ENCODE assay signal across 7 mouse cellular contexts in the genomic region with DNA sequence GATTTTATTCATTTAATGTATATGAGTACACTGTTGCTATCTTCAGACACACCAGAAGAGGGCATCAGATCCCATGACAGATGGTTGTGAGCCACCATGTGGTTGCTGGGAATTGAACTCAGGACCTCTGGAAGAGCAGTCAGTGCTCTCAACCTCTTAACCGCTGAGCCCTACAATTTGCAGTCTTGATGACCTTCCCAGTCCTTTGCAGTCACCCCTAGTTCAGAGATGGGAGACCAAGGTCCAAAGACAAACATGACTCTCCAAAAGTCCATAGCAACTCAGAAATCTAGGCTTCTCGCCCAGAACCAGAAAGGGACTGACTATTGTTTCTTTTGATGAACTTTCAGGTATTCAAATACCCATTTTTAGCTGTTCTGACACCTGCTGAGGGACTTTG. TPM values are rescaled to one million over a fixed set of nuclear protein-coding genes. Genes with fewer than 3 reads are reported as not detected.
DNase-seq lines count a peak whose midpoint lies in the region; ATAC-seq and TF ChIP-seq lines count a peak whose summit lies in the region.
"Not testable (repeated sequence)": the region's sequence is repeated elsewhere in the genome, so short reads cannot be mapped to it uniquely, and the experiment has no call there.

No protein-coding gene starts in this region.

- not testable (repeated sequence) for H3K9ac ChIP-seq in hindbrain, embryonic 14.5 days; kidney, postnatal 0 days (ENCODE audit: low read depth, low read length); liver, adult 2 months (ENCODE audit: low read depth, low read length); midbrain, embryonic 14.5 days (replicated peaks; ENCODE audit: low read length)

- not testable (repeated sequence) for H3K4me1 ChIP-seq in hindbrain, embryonic 14.5 days (replicated peaks; ENCODE audit: control insufficient read depth, insufficient read depth, low read length); kidney, postnatal 0 days (replicated peaks; ENCODE audit: insufficient read depth, low read length); liver, adult 2 months (ENCODE audit: control insufficient read depth, insufficient read depth, low read length); midbrain, embryonic 14.5 days (ENCODE audit: control insufficient read depth, insufficient read depth, low read length)

- 0 out of 2 replicates have a peak, but pooled peaks have one; percentile 16 for TF ChIP-seq CTCF in kidney, postnatal 0 days (IDR thresholded peaks at IDR 0.05; ENCODE audit: low read depth)
- TF ChIP-seq CTCF in liver, adult 2 months (IDR thresholded peaks at IDR 0.05; ENCODE audit: low read depth, low read length) = not testable (repeated sequence)

- H3K9me3 ChIP-seq in hindbrain, embryonic 14.5 days (ENCODE audit: control insufficient read depth, low read length); kidney, postnatal 0 days (replicated peaks; ENCODE audit: low read length); midbrain, embryonic 14.5 days (ENCODE audit: control insufficient read depth, low read length): not testable (repeated sequence)

- not testable (repeated sequence) for H3K4me3 ChIP-seq in hindbrain, embryonic 14.5 days (replicated peaks; ENCODE audit: low read length); kidney, postnatal 0 days (replicated peaks; ENCODE audit: low read depth, low read length); liver, adult 2 months (ENCODE audit: insufficient read depth, low read depth, low read length); midbrain, embryonic 14.5 days (replicated peaks; ENCODE audit: low read depth, low read length)

- DNase-seq in 416B (ENCODE audit: low read depth) = peak; percentile 24
- DNase-seq in cerebellum, adult 9-10 months = peak; percentile 52
- peak; percentile 82 for DNase-seq in heart, adult 11 months
- not testable (repeated sequence) for DNase-seq in hindbrain, embryonic 14.5 days (ENCODE audit: low spot score); kidney, postnatal 0 days (ENCODE audit: low spot score); midbrain, embryonic 14.5 days
- DNase-seq in liver, adult 2 months (ENCODE audit: extremely low read depth, low read depth, low spot score) = peak; percentile 88

- not testable (repeated sequence) for H3K27ac ChIP-seq in hindbrain, embryonic 14.5 days; kidney, postnatal 0 days; liver, adult 2 months (replicated peaks; ENCODE audit: insufficient read depth, low read depth, low read length); midbrain, embryonic 14.5 days (replicated peaks; ENCODE audit: low read depth, low read length)

- not testable (repeated sequence) for H3K36me3 ChIP-seq in hindbrain, embryonic 14.5 days (replicated peaks; ENCODE audit: control insufficient read depth, insufficient read depth); liver, adult 2 months (ENCODE audit: control insufficient read depth, insufficient read depth, low read length); midbrain, embryonic 14.5 days (ENCODE audit: control insufficient read depth, insufficient read depth, low read length)
- H3K36me3 ChIP-seq in kidney, postnatal 0 days (ENCODE audit: insufficient read depth, low read length) = 0 out of 2 replicates have a peak, but pooled peaks cover 13% of the 10 kb centered on the region

- peak overlapping the region; percentile 95 for H3K4me2 ChIP-seq in hindbrain, embryonic 14.5 days (replicated peaks)
- not testable (repeated sequence) for H3K4me2 ChIP-seq in kidney, postnatal 0 days (ENCODE audit: low read length)
- peak overlapping the region; percentile 99 for H3K4me2 ChIP-seq in midbrain, embryonic 14.5 days (ENCODE audit: low read length)

- not testable (repeated sequence) for ATAC-seq in hindbrain, embryonic 14.5 days (ENCODE audit: low FRiP score); kidney, postnatal 0 days (replicated peaks; ENCODE audit: low FRiP score, low read depth); midbrain, embryonic 14.5 days (ENCODE audit: low FRiP score, low TSS enrichment)

- H3K27me3 ChIP-seq in hindbrain, embryonic 14.5 days (ENCODE audit: control insufficient read depth, insufficient read depth, low read length); kidney, postnatal 0 days (ENCODE audit: insufficient read depth, low read length); liver, adult 2 months (ENCODE audit: control insufficient read depth, insufficient read depth, low read length); midbrain, embryonic 14.5 days (ENCODE audit: control insufficient read depth, insufficient read depth, low read length): not testable (repeated sequence)

- TF ChIP-seq POLR2A in liver, adult 2 months (IDR thresholded peaks at IDR 0.05; ENCODE audit: extremely low read depth, insufficient read depth, low read length) = not testable (repeated sequence)

- H3K79me2 ChIP-seq in liver, adult 2 months (ENCODE audit: control insufficient read depth, insufficient read depth, low read length) = not testable (repeated sequence)

- WGBS in hindbrain, embryonic 14.5 days = 72% methylated on average over 2 of the region's 2 CpGs
- WGBS in kidney, postnatal 0 days = 93% methylated on average over 2 of the region's 2 CpGs
- 22% methylated on average over 2 of the region's 2 CpGs for WGBS in liver, adult 2 months
- WGBS in midbrain, embryonic 14.5 days = 79% methylated on average over 2 of the region's 2 CpGs

RNA-seq across cellular contexts. Expression of gene Stx1b, which starts 15.7 kb away (rescaled TPM):
- polyA plus RNA-seq in hindbrain, embryonic 14.5 days (2014; fragmentation: Nextera tagmentation; extraction: Ambion mirVana) = 59.7 and 66.2 TPM in 2 replicates
- polyA plus RNA-seq in kidney, postnatal 0 days (2015; fragmentation: Nextera tagmentation; extraction: Ambion mirVana) = 1.1 and 1.6 TPM in 2 replicates
- 0.55 and 0.87 TPM in 2 replicates for total RNA-seq in liver, adult 2 months (2014; rRNA removed)
- 7.9 TPM in 2 replicates for polyA plus RNA-seq in liver, adult 2 months (2012; rRNA removed)
- 30.8 and 46.9 TPM in 2 replicates for polyA plus RNA-seq in midbrain, embryonic 14.5 days (2014; fragmentation: Nextera tagmentation; extraction: Ambion mirVana)

RNA-seq across cellular contexts. Expression of gene Stx4a, which starts 15.9 kb away (rescaled TPM):
- 9.6 and 10.6 TPM in 2 replicates for polyA plus RNA-seq in hindbrain, embryonic 14.5 days (2014; fragmentation: Nextera tagmentation; extraction: Ambion mirVana)
- polyA plus RNA-seq in kidney, postnatal 0 days (2015; fragmentation: Nextera tagmentation; extraction: Ambion mirVana) = 39.1 and 42.6 TPM in 2 replicates
- 16.7 and 18.5 TPM in 2 replicates for total RNA-seq in liver, adult 2 months (2014; rRNA removed)
- 34.7 and 38.3 TPM in 2 replicates for polyA plus RNA-seq in liver, adult 2 months (2012; rRNA removed)
- polyA plus RNA-seq in midbrain, embryonic 14.5 days (2014; fragmentation: Nextera tagmentation; extraction: Ambion mirVana) = 8.7 and 11.8 TPM in 2 replicates

RNA-seq across cellular contexts. Expression of gene Zfp646, which starts 36.0 kb away (rescaled TPM):
- polyA plus RNA-seq in hindbrain, embryonic 14.5 days (2014; fragmentation: Nextera tagmentation; extraction: Ambion mirVana) = 11.6 and 12.3 TPM in 2 replicates
- 7.4 and 7.5 TPM in 2 replicates for polyA plus RNA-seq in kidney, postnatal 0 days (2015; fragmentation: Nextera tagmentation; extraction: Ambion mirVana)
- total RNA-seq in liver, adult 2 months (2014; rRNA removed) = 8.8 and 11.5 TPM in 2 replicates
- 6.0 and 7.4 TPM in 2 replicates for polyA plus RNA-seq in liver, adult 2 months (2012; rRNA removed)
- polyA plus RNA-seq in midbrain, embryonic 14.5 days (2014; fragmentation: Nextera tagmentation; extraction: Ambion mirVana) = 13.2 and 15.5 TPM in 2 replicates

RNA-seq across cellular contexts. Expression of gene Zfp668, which starts 36.6 kb away (rescaled TPM):
- 22.5 and 26.8 TPM in 2 replicates for polyA plus RNA-seq in hindbrain, embryonic 14.5 days (2014; fragmentation: Nextera tagmentation; extraction: Ambion mirVana)
- 12.5 and 13.3 TPM in 2 replicates for polyA plus RNA-seq in kidney, postnatal 0 days (2015; fragmentation: Nextera tagmentation; extraction: Ambion mirVana)
- 0.65 and 0.94 TPM in 2 replicates for total RNA-seq in liver, adult 2 months (2014; rRNA removed)
- 2.1 and 2.2 TPM in 2 replicates for polyA plus RNA-seq in liver, adult 2 months (2012; rRNA removed)
- 32.0 and 42.3 TPM in 2 replicates for polyA plus RNA-seq in midbrain, embryonic 14.5 days (2014; fragmentation: Nextera tagmentation; extraction: Ambion mirVana)

RNA-seq across cellular contexts. Expression of gene Hsd3b7, which starts 39.6 kb away (rescaled TPM):
- polyA plus RNA-seq in hindbrain, embryonic 14.5 days (2014; fragmentation: Nextera tagmentation; extraction: Ambion mirVana) = 10.6 and 11.0 TPM in 2 replicates
- 28.3 and 28.8 TPM in 2 replicates for polyA plus RNA-seq in kidney, postnatal 0 days (2015; fragmentation: Nextera tagmentation; extraction: Ambion mirVana)
- 458 and 477 TPM in 2 replicates for total RNA-seq in liver, adult 2 months (2014; rRNA removed)
- 1,150 and 1,162 TPM in 2 replicates for polyA plus RNA-seq in liver, adult 2 months (2012; rRNA removed)
- 6.0 and 7.1 TPM in 2 replicates for polyA plus RNA-seq in midbrain, embryonic 14.5 days (2014; fragmentation: Nextera tagmentation; extraction: Ambion mirVana)
